Mouse (Mus musculus): ENCODE results near the gene Spock1. TPM values are rescaled to one million over a fixed set of nuclear protein-coding genes. Genes with fewer than 3 reads are reported as not detected.

Gene Spock1
- total RNA-seq, 4 experiments from 2014 or later: 0.12 to 0.46 (median 0.28) TPM

DNA sequence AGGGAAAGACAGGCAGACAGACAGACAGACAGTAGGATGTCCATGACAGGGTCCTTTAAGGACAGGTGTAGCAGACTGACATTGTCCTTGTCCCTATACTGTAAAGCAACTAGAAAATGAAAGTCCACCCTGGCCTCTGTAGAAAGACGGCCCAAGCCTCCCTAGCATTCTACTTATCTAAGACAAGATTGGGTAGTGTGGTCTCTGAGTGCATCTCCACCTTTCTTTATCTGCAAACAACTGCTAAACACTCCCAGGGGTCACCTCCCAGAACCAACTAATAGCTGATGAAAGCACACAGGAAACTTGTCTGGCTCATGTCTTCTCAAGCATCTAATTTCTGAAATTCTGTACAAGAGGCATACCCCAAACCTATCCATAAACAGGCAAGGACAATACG lies 247.6 kb downstream of the Spock1 start:
- no peak for DNase-seq (ENCODE audit: low spot score in 2 of 2)

DNA sequence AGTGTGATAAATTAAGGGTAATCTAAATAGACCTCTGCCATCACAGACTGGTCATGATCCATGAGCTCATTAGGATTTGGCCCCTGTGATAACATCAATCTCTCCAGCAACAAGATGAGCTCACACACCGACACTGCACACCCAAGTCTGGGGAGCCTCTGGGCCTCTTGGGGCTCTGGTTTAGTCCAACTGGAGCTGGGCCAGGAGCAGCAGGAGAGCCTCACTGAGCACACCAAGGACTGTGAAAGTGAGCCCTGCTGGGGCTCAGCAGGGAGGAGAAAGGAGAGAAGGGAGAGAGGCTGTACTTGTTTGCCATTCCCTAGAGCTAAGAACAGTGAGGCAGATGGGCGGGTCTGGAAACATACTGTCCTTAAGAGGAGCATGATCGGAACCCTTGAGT lies 248.3 kb downstream of the Spock1 start:
- DNase-seq (ENCODE audit: low spot score in 2 of 2): no peak

DNA sequence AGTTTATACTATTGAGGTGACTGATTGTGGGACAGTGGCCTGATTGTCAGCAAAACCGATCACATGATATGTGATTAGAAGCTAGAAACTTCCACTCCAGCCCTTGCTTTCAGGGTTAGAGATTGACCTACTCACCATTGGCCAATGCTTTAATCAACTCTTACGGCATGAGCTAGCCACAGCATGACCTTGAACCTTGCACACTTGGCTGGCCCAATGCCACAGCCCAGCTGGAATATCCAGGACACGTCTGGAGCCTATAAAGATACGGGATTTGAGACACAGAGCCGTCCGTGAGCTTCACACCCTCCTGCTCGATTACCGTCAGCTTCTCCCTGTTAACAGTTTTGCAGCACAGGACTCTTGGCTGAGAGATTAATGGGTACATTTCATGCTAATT lies 251.5 kb downstream of the Spock1 start:
- no peak for DNase-seq (ENCODE audit: low spot score in 2 of 2)

DNA sequence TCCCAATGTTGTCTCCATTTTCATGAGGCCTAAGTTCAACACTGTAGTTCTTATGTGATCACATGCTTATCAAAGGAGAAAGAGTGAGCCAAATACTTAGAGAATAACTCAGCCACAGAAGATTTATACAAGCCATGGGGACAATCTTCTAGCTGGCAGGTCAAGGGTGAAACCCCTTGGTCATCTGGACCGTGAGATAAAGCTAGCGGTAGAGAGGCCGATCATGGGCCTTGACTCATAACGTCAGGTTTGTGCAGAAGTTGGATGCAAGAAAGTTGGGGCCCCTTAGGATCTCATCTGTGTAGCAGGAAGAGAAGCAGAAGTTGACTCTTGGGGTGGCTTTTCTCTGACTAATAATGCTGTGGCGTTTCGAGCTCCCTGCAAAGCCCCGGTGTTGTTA lies 253.8 kb downstream of the Spock1 start:
- DNase-seq (ENCODE audit: low spot score in 2 of 2): no peak

- no peak for DNase-seq (ENCODE audit: low spot score in 2 of 2)
These were observed 256.9 kb downstream of the Spock1 start for GRCm38 (mm10) chr13:57651236-57651635.

DNA sequence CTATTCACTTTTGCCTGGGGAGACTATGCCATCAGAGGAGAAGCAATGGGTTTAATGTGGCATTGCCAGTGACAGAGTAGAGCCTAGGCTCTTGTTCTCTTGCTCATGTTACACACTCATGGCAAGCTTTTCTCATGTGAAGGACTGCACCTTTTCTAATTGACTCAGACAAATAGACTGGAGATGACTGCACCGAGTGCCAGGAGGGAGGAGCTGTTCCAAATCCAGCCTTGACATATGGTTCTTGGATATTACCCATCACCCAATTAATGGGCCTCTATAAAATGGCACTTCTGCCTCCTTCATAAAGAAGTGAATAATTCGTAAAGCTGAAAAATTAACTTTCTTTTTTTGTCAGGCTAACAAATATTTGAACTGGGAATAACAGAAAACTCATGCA lies 259.3 kb downstream of the Spock1 start:
- DNase-seq (ENCODE audit: low spot score in 2 of 2): no peak

- DNase-seq (ENCODE audit: low spot score in 2 of 2): no peak
These were observed 260.7 kb downstream of the Spock1 start for GRCm38 (mm10) chr13:57647456-57647855.

DNA sequence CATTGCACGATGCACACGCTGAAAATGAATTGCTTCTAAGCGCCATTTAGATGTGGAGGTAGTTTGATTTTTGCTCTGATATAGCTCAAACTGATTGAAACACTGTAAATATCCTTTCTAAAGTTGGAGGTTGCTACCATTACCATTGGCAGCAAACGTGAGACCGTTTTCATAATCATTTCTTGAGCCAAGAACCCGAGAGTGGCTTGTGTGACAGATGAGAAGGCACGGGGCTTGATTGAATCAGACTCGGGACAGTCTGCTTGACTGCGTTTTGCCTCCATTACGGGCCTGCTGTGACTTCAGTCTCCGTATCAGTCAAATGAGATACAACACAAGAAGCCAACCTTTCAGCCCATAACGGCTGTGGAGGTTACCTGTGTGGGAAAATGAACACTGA lies 265.1 kb downstream of the Spock1 start:
- no peak for DNase-seq (ENCODE audit: low spot score in 2 of 2)

GRCm38 (mm10) chr13:57641649-57642048 lies 266.5 kb downstream of the Spock1 start:
- DNase-seq (ENCODE audit: low spot score in 2 of 2): no peak

- DNase-seq (ENCODE audit: low spot score in 2 of 2): no peak
These were observed 267.2 kb downstream of the Spock1 start for GRCm38 (mm10) chr13:57640968-57641367.

GRCm38 (mm10) chr13:57638820-57639219 lies 269.3 kb downstream of the Spock1 start:
- no peak for DNase-seq (ENCODE audit: low spot score in 2 of 2)

- DNase-seq (ENCODE audit: low spot score in 2 of 2): no peak
These were observed 270.5 kb downstream of the Spock1 start for GRCm38 (mm10) chr13:57637606-57638132.

DNA sequence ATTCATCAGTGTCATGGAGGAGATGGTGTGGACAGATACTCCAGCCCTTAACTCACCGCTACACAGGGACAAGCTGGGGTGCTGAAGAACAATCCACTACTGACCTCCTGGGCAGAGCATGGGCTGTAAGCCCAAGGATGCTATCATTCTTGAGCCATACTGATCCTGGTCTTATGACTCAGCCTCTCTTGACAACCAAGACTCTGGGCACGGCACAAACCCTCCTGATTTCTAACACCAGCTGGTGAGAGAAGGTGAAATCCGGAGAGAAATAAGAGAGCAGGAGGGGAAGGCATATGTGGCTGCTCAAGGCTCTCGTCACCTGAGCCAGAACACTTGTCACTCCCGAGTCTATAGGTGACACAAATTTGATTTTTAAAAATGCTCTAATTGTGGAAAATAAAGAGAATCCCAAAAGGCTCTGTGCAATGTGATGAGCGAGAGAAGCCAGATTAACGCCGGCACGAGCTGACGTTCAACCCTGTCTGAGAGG lies 271.0 kb downstream of the Spock1 start:
- no peak for DNase-seq (ENCODE audit: low spot score in 2 of 2)

DNA sequence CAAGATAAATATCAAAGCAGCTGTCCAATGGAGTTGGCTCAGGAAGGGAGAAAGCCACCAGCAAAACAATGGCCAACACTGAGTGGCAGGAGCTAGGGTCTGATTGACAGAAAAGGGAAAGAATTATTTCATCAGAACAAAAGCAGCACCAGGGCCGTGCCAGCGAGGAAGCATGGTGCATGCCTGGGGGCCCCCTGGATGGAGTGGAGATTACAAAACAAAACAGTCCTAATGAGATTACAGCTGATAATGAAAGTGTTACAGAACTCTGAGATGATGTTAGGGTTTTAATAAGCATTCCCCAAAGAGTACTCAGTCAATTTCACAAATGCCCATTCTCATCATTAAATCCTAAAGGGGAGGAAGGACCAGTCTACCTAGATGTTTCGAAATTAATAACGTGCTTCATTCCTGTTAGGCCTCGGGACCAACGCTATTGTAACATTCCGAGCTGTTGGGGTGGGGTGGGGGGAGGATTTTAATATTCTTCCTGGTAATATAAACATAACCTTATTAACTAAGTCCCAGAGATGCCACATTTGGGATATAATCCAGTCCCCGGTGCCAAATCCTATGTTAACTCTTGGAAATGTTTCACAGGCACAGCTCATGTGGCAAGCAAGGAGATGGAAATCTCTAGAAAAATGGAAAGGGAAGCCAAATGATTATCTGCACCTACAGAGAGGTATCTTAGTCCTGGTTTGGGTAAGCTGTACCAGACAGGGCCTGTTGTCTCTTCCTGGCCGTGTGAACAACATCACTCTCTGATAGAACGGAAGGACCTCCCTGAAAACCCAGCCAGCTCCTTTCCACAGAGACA lies 271.7 kb downstream of the Spock1 start:
- DNase-seq (ENCODE audit: low spot score in 2 of 2): no peak

- no peak for DNase-seq (ENCODE audit: low spot score in 2 of 2)
These were observed 277.6 kb downstream of the Spock1 start for GRCm38 (mm10) chr13:57630532-57630931.

- DNase-seq (ENCODE audit: low spot score in 2 of 2): no peak
These were observed 279.9 kb downstream of the Spock1 start for GRCm38 (mm10) chr13:57628218-57628617.

GRCm38 (mm10) chr13:57626434-57626833 lies 281.7 kb downstream of the Spock1 start:
- no peak for DNase-seq (ENCODE audit: low spot score in 2 of 2)

DNA sequence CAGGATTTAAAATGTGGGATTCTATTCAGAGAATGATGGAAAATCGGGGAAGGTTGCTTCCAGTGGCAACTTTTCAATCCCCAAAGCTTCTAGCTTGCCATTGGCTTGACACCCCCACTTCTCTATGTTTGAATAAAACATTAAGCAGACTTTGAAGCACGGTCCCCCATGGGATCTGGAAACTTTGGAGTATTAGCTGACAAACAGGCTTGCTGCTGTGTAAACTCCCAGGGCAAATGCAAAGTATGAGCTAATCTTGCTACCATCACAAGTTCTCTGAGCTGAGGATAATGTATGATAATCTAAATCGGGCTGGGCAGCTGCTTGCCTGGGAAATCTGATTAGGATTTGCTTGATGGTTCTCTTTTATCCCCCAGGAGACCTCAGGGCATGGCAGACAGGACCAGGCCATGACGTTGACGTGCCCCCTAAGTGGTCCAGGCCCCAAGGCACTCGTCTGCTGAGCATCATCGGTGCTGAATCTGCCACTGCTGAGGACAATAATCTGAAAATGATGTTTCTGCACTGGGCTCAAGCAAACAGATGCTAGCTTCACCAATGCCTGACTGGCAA lies 284.1 kb downstream of the Spock1 start:
- no peak for DNase-seq (ENCODE audit: low spot score in 2 of 2)

DNA sequence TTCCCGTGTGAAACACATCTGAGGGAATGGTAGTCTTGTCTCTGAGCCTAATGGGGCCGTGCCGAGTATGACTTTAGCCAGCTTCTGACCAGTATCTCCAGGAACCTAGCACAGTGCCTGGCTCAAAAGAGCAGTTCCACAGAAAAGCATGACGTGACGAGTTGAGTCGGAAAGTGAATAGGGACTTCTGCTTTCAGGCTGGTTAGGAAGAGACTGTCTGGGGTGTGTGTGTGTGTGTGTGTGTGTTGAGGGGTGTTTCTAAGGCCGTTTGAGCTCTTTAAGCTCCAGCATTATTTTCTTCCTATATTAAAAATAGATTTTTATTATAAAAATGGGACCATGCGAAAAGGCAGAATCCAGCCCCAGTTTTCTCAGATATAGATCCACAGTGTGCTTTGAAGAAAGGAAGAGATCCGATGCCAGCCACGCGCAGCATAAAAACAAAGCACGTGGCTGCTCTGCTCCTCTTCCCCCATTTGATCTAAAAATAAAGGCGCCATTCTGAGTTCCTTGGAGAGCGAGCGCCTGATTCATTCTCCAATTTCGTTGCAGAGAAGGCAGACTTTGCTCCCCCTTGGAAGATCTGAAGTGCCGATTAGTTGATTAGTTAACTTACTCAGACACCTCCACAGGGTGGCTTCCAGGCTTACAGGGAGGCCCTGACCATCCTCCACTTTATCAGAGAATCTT lies 288.9 kb downstream of the Spock1 start:
- no peak for DNase-seq (ENCODE audit: low spot score in 2 of 2)

GRCm38 (mm10) chr13:57611326-57612171 lies 296.6 kb downstream of the Spock1 start:
- no peak for DNase-seq (ENCODE audit: low spot score in 2 of 2)

DNA sequence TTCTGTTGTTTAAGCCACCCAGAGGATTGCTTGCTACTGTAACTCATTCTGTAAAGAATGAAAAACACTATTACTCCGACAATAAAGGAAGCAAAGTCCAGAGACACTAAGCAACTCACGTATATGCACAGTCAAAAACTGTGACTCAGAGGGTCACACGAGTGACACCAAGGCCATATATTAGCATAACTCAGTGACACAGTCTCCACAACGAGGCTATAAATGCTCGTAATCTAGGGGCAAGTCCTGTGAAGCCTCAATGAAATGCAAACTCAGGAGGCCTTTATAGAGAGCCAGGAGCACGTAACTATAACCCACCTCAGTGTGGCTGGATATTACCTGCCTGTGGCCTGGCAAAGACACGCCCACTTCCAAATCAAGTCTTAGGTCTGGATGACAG lies 298.2 kb downstream of the Spock1 start:
- no peak for DNase-seq (ENCODE audit: low spot score in 2 of 2)
